Mouse (Mus musculus) liver, adult 2 months (tissue): ENCODE measurements around the gene Gdap1l1.

ENCODE experiments used
- CTCF ChIP-seq: fragments of 200-500 bp; IDR thresholded peaks from 2 replicates; pipeline ENCODE4 v1.5.1; 2011; ENCODE audit warnings: low read depth, low read length, control low read depth
- POLR2A ChIP-seq: fragments of 200-500 bp; IDR thresholded peaks from 2 replicates; pipeline ENCODE4 v1.6.1; 2011; ENCODE audit warnings: low read length, control low read depth; ENCODE audit not compliant: insufficient read depth; ENCODE audit errors: extremely low read depth

GRCm38 (mm10) chr2:163471710-163472465 is 33.6 kb downstream of the Gdap1l1 start:
- TF ChIP-seq POLR2A (no peak), CTCF (no peak)
